Mouse (Mus musculus) limb, embryonic 13.5 days (tissue): ENCODE results near the gene Pdgfa. TPM values are rescaled to one million over a fixed set of nuclear protein-coding genes. Genes with fewer than 3 reads are reported as not detected.
A peak's percentile ranks its signal among the peaks of the same experiment; 100 is the strongest.

ENCODE experiments used
- ATAC-seq: fragments of 200-750 bp; cut with Nextera tagmentation; 2 replicates; pipeline ENCODE4 v1.8.0; 2017; ENCODE audit warnings: low read depth, moderate number of reproducible peaks, moderate TSS enrichment; ENCODE audit not compliant: low FRiP score
- H3K27ac ChIP-seq: fragments of 300-500 bp; sonication (generic); 2 replicates; pipeline ENCODE4 v1.5.1; 2015; ENCODE audit warnings: inconsistent platforms, mild to moderate bottlenecking, moderate library complexity
- H3K27me3 ChIP-seq: fragments of 300-500 bp; sonication (generic); 2 replicates; pipeline ENCODE4 v1.6.1; 2015; ENCODE audit warnings: mild to moderate bottlenecking, inconsistent platforms
- H3K36me3 ChIP-seq: fragments of 300-500 bp; sonication (generic); 2 replicates; pipeline ENCODE4 v1.6.1; 2015; ENCODE audit warnings: inconsistent platforms, mild to moderate bottlenecking, moderate library complexity
- H3K4me1 ChIP-seq: fragments of 300-500 bp; sonication (generic); 2 replicates; pipeline ENCODE4 v1.6.1; 2015; ENCODE audit warnings: inconsistent platforms
- H3K4me2 ChIP-seq: fragments of 300-500 bp; sonication (generic); replicated peaks from 2 replicates; pipeline ENCODE4 v1.6.1; 2015; ENCODE audit warnings: inconsistent platforms, mild to moderate bottlenecking, moderate library complexity
- H3K4me3 ChIP-seq: fragments of 300-500 bp; sonication (generic); 2 replicates; pipeline ENCODE4 v1.5.1; 2015; ENCODE audit warnings: moderate library complexity, mild to moderate bottlenecking, inconsistent platforms
- H3K9ac ChIP-seq: fragments of 300-500 bp; sonication (generic); 2 replicates; pipeline ENCODE4 v1.6.1; 2015; ENCODE audit warnings: mild to moderate bottlenecking, inconsistent platforms
- H3K9me3 ChIP-seq: fragments of 300-500 bp; sonication (generic); 2 replicates; pipeline ENCODE4 v1.6.1; 2016; ENCODE audit warnings: inconsistent platforms
- WGBS: fragments of 180-500 bp; shearing (Covaris S2); methylation state at CpG from one replicate; pipeline ENCODE4 v1.1.7; 2015; 5-methylcytosine and 5-hydroxymethylcytosine counted together
- polyA plus RNA-seq: library from polyadenylated mRNA; unstranded; fragments of >200 nt; fragmentation: Nextera tagmentation; extraction: Ambion mirVana; gene quantifications from 2 replicates; pipeline ENCODE4 v1.2.1, GENCODE M21; 2015

The Pdgfa gene
- polyA plus RNA-seq, 1 experiment from 2014 or later = 52.1 TPM

DNA sequence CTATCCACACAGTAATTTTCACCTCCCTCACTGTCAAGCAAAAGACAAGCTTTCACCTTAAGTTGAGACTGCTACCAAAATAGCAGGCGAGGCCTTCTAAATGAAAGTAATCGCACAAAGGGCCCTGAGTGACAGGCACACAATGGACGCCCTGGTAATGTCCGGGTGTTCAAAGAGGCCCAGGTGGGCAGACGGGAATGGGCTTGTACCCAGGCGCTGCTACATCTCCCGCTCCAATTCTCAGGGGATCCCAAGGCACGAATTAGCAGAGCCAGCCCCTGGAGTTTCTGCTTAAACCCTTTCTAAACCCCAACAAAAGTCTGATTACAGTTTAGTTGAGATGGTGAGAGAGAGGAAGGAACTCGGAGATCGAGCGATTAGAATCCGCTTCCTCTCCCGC lies 65.3 kb downstream of the Pdgfa start:
- H3K9me3 ChIP-seq = no peaks in the 10 kb centered on the region
- 0 out of 2 replicates have a peak, but pooled peaks cover 3% of the 10 kb centered on the region for H3K27me3 ChIP-seq
- no peak overlapping the region for H3K27ac ChIP-seq
- ATAC-seq = no peak
- no peak overlapping the region; the same call in 1 of the 2 replicates for H3K4me2 ChIP-seq
- no peaks in the 10 kb centered on the region for H3K36me3 ChIP-seq
- H3K4me1 ChIP-seq = peaks cover 35% of the 10 kb centered on the region
- no peak overlapping the region for H3K4me3 ChIP-seq
- no peak overlapping the region; the same call in 1 of the 2 replicates for H3K9ac ChIP-seq
- 16% methylated on average over 13 of the region's 13 CpGs for WGBS

DNA sequence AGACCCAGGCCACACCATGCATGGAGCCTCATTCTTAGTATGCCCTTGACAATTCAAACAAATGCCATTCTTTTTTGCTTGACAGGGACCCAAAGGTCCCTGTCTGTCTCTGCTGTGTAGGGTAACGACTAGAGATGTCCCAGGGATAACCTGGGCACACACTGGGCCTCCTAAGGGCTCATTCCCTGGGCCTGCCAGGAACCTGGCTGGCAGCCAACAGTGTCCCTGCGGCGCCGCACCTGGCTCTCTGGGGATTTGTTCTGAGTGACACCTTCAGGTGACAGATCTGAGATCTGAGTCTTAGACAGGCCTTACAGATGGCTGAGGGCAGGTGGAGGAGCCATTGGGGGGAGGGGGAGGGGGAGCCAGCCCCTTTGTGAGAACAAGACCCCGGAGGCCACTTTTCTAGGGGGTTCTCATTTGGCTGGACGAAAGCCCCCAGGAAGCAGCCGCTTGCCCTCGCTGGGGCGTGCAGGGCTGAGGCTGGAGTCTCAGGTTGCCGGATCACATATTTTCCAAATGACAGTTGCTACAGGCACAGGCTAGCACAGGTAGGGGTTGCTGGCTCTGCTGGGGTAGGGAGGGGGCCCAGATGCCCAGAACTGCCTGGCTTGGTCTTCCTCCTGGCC lies 67.2 kb downstream of the Pdgfa start:
- Histone ChIP-seq H3K9ac (no peak overlapping the region), H3K27ac (peak overlapping the region; percentile 40; the same call in 1 of the 2 replicates)

More for the DNA sequence above, 67.2 kb downstream of the Pdgfa start:
- H3K27me3 ChIP-seq = 0 out of 2 replicates have a peak, but pooled peaks cover 3% of the 10 kb centered on the region
- H3K4me3 ChIP-seq = no peak overlapping the region
- H3K4me1 ChIP-seq = peaks cover 35% of the 10 kb centered on the region
- no peaks in the 10 kb centered on the region for H3K36me3 ChIP-seq
- 47% methylated on average over 10 of the region's 10 CpGs for WGBS
- peak; percentile 21; the same call in 1 of the 2 replicates for ATAC-seq
- no peak overlapping the region for H3K4me2 ChIP-seq
- no peaks in the 10 kb centered on the region for H3K9me3 ChIP-seq

Other genes with a start within 250 kb of the Pdgfa start
- gene Fam20c, start 242.9 kb downstream of the Pdgfa start, polyA plus RNA-seq = 4.3 and 4.5 TPM in 2 replicates
- gene Gm5294, start 177.3 kb downstream of the Pdgfa start, polyA plus RNA-seq = not detected in 2 replicates
- gene Prkar1b, start 152.6 kb upstream of the Pdgfa start, polyA plus RNA-seq = 20.1 and 25.4 TPM in 2 replicates
- 4.4 and 4.7 TPM in 2 replicates for gene Dnaaf5, start 152.9 kb upstream of the Pdgfa start, polyA plus RNA-seq
- 48.7 and 51.1 TPM in 2 replicates for gene Sun1, start 203.3 kb upstream of the Pdgfa start, polyA plus RNA-seq